Mouse (Mus musculus) urinary bladder, postnatal 25 days (tissue): ENCODE results near the gene Sval3.

ENCODE experiments used
- DNase-seq: peaks from one replicate; pipeline ENCODE4 v3.0.0; 2022; ENCODE audit warnings: low spot score

Sval3 gene

DNA sequence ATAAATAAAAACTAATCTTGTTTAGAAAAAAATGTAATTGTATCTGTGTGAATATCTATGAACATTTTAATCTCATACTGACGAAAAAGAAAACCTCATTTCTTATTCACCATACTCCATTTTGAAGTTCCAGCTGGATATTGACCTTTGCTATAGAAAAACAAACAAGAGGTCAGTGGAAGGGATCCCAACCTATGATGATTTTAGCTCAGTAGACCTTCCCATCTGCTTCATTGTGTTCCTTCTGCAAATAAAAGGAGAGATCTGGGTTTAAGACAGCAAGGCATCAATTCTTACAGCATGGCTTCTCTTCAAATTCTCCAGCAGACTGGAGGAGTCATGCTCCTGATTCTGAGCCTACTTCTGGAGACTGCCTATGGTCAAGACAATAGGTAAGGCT is at the start of gene Sval3:
Gene Sval3 (plus strand): TSS at position 301 of the 400 bp plus-strand sequence.
- DNase-seq, result no peak

DNA sequence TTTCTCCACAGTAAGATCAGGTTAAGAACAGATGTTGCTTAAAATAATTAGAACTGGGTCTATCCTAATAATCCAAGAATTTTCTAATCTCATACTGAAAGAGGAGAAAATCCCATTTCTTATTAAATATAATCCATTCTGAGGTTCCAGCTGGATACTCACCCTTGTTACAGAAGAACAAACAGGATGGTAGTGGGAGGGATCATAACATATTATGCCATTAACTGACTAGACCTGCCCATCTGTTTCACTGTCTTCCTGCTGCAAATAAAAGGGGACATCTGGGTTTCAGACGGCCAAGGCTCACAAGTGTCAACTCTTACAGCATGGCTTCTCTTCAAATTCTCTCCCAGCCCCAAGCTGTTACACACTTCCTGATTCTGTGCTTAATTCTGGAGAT is 16.6 kb upstream of the Sval3 start, which contains the start of gene Sval1:
Gene Sval1 (plus strand): TSS at position 301 of the 400 bp plus-strand sequence.
- no peak for DNase-seq
